Mouse (Mus musculus): ENCODE measurements around the gene Tle3. TPM values are rescaled to one million over a fixed set of nuclear protein-coding genes. Genes with fewer than 3 reads are reported as not detected.
A peak's percentile ranks its signal among the peaks of the same experiment; 100 is the strongest.

The Tle3 gene
- polyA plus RNA-seq, 1 experiment from 2014 or later, result 24.3 TPM

GRCm38 (mm10) chr9:61387797-61388196 lies 15.6 kb downstream of the Tle3 start:
- Histone ChIP-seq H3K27ac (ENCODE audit: low read depth, low read length) (no peak overlapping the region), H3K36me3 (ENCODE audit: control insufficient read depth, insufficient read depth) (peaks cover 41% of the 10 kb centered on the region; the same call in 1 of the 2 replicates), H3K9me3 (ENCODE audit: control insufficient read depth) (no peaks in the 10 kb centered on the region), H3K4me1 (replicated peaks; ENCODE audit: control insufficient read depth, insufficient read depth, low read length) (peaks cover 10% of the 10 kb centered on the region; the same call in 1 of the 2 replicates), H3K4me3 (ENCODE audit: low read depth, low read length) (no peak overlapping the region), H3K9ac (ENCODE audit: low read depth, low read length) (no peak overlapping the region), H3K4me2 (replicated peaks; ENCODE audit: low read depth) (no peak overlapping the region), H3K27me3 (replicated peaks; ENCODE audit: control insufficient read depth, insufficient read depth, low read length) (no peaks in the 10 kb centered on the region)
- WGBS, result 81% methylated on average over 5 of the region's 5 CpGs
- no peak for ATAC-seq
- no peak for TF ChIP-seq CTCF (IDR thresholded peaks at IDR 0.05; ENCODE audit: low read depth)

GRCm38 (mm10) chr9:61388214-61388613 lies 16.0 kb downstream of the Tle3 start:
- Histone ChIP-seq H3K4me2 (replicated peaks; ENCODE audit: low read depth) (no peak overlapping the region), H3K27me3 (replicated peaks; ENCODE audit: control insufficient read depth, insufficient read depth, low read length) (no peaks in the 10 kb centered on the region), H3K36me3 (ENCODE audit: control insufficient read depth, insufficient read depth) (peaks cover 41% of the 10 kb centered on the region), H3K27ac (ENCODE audit: low read depth, low read length) (no peak overlapping the region), H3K9ac (ENCODE audit: low read depth, low read length) (no peak overlapping the region), H3K4me3 (ENCODE audit: low read depth, low read length) (no peak overlapping the region), H3K9me3 (ENCODE audit: control insufficient read depth) (no peaks in the 10 kb centered on the region), H3K4me1 (replicated peaks; ENCODE audit: control insufficient read depth, insufficient read depth, low read length) (peaks cover 7% of the 10 kb centered on the region; the same call in 1 of the 2 replicates)
- TF ChIP-seq CTCF (IDR thresholded peaks at IDR 0.05; ENCODE audit: low read depth), result no peak
- WGBS, result 83% methylated on average over 12 of the region's 12 CpGs
- no peak for ATAC-seq

- Histone ChIP-seq H3K9me3 (ENCODE audit: control insufficient read depth) (no peaks in the 10 kb centered on the region), H3K27ac (ENCODE audit: low read depth, low read length) (peak overlapping the region; percentile 46), H3K36me3 (ENCODE audit: control insufficient read depth, insufficient read depth) (peaks cover 43% of the 10 kb centered on the region), H3K4me3 (ENCODE audit: low read depth, low read length) (no peak overlapping the region), H3K27me3 (replicated peaks; ENCODE audit: control insufficient read depth, insufficient read depth, low read length) (no peaks in the 10 kb centered on the region), H3K4me1 (replicated peaks; ENCODE audit: control insufficient read depth, insufficient read depth, low read length) (peaks cover 9% of the 10 kb centered on the region; the same call in 1 of the 2 replicates), H3K9ac (ENCODE audit: low read depth, low read length) (no peak overlapping the region), H3K4me2 (replicated peaks; ENCODE audit: low read depth) (peak overlapping the region; percentile 24)
- 44% methylated on average over 14 of the region's 14 CpGs for WGBS
- ATAC-seq, result peak; percentile 7; the same call in 1 of the 2 replicates
- TF ChIP-seq CTCF (IDR thresholded peaks at IDR 0.05; ENCODE audit: low read depth), result no peak
These were observed 16.7 kb downstream of the Tle3 start for GRCm38 (mm10) chr9:61388689-61389403.

DNA sequence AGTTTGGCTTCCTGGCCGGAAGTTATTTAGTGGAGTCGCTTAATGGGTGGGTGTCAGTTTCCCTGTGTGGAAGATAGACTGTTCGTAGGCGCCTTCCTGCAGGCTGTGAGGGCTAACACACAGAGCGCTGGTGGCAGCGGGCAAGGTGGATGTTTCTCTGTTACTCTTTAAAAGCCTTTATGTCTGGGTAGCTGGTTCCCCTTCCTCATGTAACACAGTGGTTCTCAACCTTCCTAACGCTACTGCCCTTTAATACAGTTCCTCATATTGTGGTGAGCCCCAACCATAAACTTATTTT lies 17.2 kb downstream of the Tle3 start:
- no peak; the same call in 1 of the 2 replicates for ATAC-seq
- Histone ChIP-seq H3K27me3 (replicated peaks; ENCODE audit: control insufficient read depth, insufficient read depth, low read length) (no peaks in the 10 kb centered on the region), H3K4me3 (ENCODE audit: low read depth, low read length) (no peak overlapping the region), H3K4me1 (replicated peaks; ENCODE audit: control insufficient read depth, insufficient read depth, low read length) (peaks cover 9% of the 10 kb centered on the region; the same call in 1 of the 2 replicates), H3K9me3 (ENCODE audit: control insufficient read depth) (no peaks in the 10 kb centered on the region), H3K36me3 (ENCODE audit: control insufficient read depth, insufficient read depth) (peaks cover 42% of the 10 kb centered on the region), H3K4me2 (replicated peaks; ENCODE audit: low read depth) (peak overlapping the region; percentile 24), H3K9ac (ENCODE audit: low read depth, low read length) (no peak overlapping the region), H3K27ac (ENCODE audit: low read depth, low read length) (peak overlapping the region; percentile 46)
- no peak for TF ChIP-seq CTCF (IDR thresholded peaks at IDR 0.05; ENCODE audit: low read depth)
- 38% methylated on average over 7 of the region's 7 CpGs for WGBS

DNA sequence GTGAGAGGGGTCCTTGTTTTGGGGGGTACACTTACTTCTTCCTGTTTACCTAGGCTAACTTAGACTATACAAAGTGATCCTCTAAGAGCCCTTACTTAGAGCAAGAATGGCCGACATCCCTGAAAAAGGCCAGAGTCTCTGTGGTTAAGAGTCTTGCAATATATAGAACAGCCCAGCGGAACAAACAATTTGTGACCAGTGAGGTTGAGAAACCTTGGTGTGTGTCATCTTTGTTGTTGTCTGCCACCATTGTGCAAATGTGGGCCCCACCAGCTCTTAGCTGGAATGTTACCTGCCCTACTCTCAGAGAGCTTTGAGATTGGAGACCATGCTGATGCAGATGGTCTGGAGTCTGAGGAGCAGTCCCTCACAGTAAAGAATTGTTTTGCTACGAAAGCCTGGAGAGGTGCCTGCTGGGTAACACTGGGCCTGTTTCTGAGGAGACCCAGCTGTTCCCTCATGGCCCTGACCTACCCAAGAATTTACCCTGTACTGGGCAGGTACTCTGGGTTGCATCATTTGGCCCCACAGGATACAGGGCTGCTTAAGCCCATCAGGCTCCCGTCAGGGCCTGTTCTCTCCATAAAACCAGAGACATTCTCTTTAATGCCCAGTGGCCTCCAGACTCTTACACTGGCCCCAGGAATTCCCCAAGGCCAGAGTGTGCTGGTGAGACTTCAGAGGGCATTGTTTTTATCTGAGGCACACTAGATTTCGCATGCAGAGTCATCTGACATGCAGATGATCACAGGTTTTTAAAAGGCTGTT lies 19.6 kb downstream of the Tle3 start:
- H3K9me3 ChIP-seq (ENCODE audit: control insufficient read depth), result no peaks in the 10 kb centered on the region
- no peak overlapping the region for H3K4me3 ChIP-seq (ENCODE audit: low read depth, low read length)
- no peak for TF ChIP-seq CTCF (IDR thresholded peaks at IDR 0.05; ENCODE audit: low read depth)
- H3K27me3 ChIP-seq (replicated peaks; ENCODE audit: control insufficient read depth, insufficient read depth, low read length), result no peaks in the 10 kb centered on the region
- H3K4me2 ChIP-seq (replicated peaks; ENCODE audit: low read depth), result no peak overlapping the region
- WGBS, result 56% methylated on average over 5 of the region's 5 CpGs
- peak; percentile 69 for ATAC-seq
- H3K9ac ChIP-seq (ENCODE audit: low read depth, low read length), result no peak overlapping the region
- H3K36me3 ChIP-seq (ENCODE audit: control insufficient read depth, insufficient read depth), result peaks cover 42% of the 10 kb centered on the region
- peaks cover 9% of the 10 kb centered on the region; the same call in 1 of the 2 replicates for H3K4me1 ChIP-seq (replicated peaks; ENCODE audit: control insufficient read depth, insufficient read depth, low read length)
- H3K27ac ChIP-seq (ENCODE audit: low read depth, low read length), result peak overlapping the region; percentile 83

DNA sequence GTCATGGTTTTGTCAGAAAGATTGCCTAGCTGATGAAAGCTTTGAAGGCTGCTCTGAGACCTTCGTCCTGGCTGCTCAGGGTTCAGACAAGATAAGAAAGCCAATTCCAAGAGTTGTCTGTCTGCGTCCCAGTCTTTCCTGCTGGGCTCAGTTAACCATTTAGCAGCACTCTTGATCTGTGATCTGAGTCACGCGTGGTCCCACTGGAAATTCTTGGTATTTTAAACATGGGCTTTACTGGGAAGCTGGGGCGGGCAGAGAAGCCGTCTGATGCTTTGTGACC lies 20.1 kb downstream of the Tle3 start:
- Histone ChIP-seq H3K4me1 (replicated peaks; ENCODE audit: control insufficient read depth, insufficient read depth, low read length) (peaks cover 9% of the 10 kb centered on the region; the same call in 1 of the 2 replicates), H3K9me3 (ENCODE audit: control insufficient read depth) (no peaks in the 10 kb centered on the region), H3K4me3 (ENCODE audit: low read depth, low read length) (no peak overlapping the region), H3K27me3 (replicated peaks; ENCODE audit: control insufficient read depth, insufficient read depth, low read length) (no peaks in the 10 kb centered on the region), H3K27ac (ENCODE audit: low read depth, low read length) (peak overlapping the region; percentile 74), H3K4me2 (replicated peaks; ENCODE audit: low read depth) (peak overlapping the region; percentile 13; the same call in 1 of the 2 replicates), H3K36me3 (ENCODE audit: control insufficient read depth, insufficient read depth) (peaks cover 42% of the 10 kb centered on the region), H3K9ac (ENCODE audit: low read depth, low read length) (no peak overlapping the region)
- WGBS, result 50% methylated on average over 6 of the region's 6 CpGs
- no peak for TF ChIP-seq CTCF (IDR thresholded peaks at IDR 0.05; ENCODE audit: low read depth)
- ATAC-seq, result peak; percentile 73
